Mouse (Mus musculus) lung, adult 2 months (tissue): ENCODE measurements around the gene Mroh2a.

ENCODE experiments used
- CTCF ChIP-seq: fragments of 200-500 bp; IDR thresholded peaks from 2 replicates; pipeline ENCODE4 v1.5.1; 2011; ENCODE audit warnings: mild to moderate bottlenecking, low read length, control low read depth; ENCODE audit not compliant: insufficient read depth
- POLR2A ChIP-seq: fragments of 200-500 bp; IDR thresholded peaks from 2 replicates; pipeline ENCODE4 v1.6.1; 2011; ENCODE audit warnings: low read depth, mild to moderate bottlenecking, control low read depth, low read length, borderline replicate concordance; ENCODE audit errors: extremely low read depth

DNA sequence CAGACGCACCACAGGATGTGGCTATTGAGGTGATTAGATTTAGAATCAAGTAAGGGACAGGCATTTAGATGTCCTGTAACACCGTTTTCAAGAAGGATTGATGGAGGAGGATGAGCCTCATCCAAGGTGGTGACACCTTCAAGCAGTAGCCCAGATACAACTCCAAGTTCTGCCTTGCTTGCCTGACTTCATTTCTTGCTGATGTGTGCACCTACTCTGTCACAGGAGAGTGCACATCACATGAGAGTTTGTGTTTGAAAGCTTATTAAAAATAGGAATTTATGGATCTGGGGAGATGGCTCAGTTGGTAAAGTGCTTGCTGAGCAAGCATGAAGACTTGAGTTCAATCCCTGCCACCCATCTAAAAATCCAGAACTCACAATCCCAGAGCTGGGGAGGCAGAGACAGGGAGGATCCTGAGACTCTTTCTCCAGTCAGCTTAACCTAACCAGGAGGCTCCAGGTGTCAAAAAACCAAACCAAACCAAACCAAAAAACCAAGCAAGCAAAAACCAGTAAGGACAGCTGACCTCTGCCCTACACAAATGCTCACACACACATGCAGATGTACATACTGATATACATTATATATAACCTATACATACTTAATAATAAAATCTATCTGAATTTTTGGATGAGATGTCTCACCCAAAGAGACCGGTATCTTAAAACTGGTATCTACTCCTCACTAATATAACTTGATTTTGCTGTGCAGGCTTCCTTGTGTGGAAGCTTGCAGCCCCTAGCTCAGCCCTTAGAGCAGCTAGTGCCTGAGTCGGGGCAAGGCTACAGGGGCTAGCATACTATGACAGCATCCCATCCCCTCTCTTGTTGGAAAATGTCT lies 72.1 kb downstream of the Mroh2a start:
- TF ChIP-seq CTCF = no peak
- no peak for TF ChIP-seq POLR2A
